Mouse (Mus musculus) olfactory bulb, adult 2 months (tissue): ENCODE measurements around the gene Caprin1.

Source experiments
- CTCF ChIP-seq: fragments of 200-500 bp; IDR thresholded peaks from 2 replicates; pipeline ENCODE4 v1.5.1; 2012; ENCODE audit warnings: low read depth, mild to moderate bottlenecking, low read length, moderate library complexity; ENCODE audit not compliant: insufficient read depth
- POLR2A ChIP-seq: fragments of 200-500 bp; IDR thresholded peaks from 2 replicates; pipeline ENCODE4 v1.6.1; 2012; ENCODE audit warnings: mild to moderate bottlenecking, low read depth, low read length, moderate library complexity; ENCODE audit not compliant: insufficient read depth

- TF ChIP-seq CTCF (no peak), POLR2A (no peak)
Measured at GRCm38 (mm10) chr2:103842299-103842698, 44.9 kb upstream of the Caprin1 start.
